Mouse (Mus musculus): ENCODE data around the gene Wtap.
"Not testable (repeated sequence)": the region's sequence is repeated elsewhere in the genome, so short reads cannot be mapped to it uniquely, and the experiment has no call there.

- TF ChIP-seq CTCF (IDR thresholded peaks at IDR 0.05; ENCODE audit: borderline replicate concordance, insufficient read depth, low read depth, low read length); POLR2A (IDR thresholded peaks at IDR 0.05; ENCODE audit: borderline replicate concordance, insufficient read depth, low read length): not testable (repeated sequence)
Observed at GRCm38 (mm10) chr17:13004436-13004835, 10.5 kb upstream of the Wtap start.
